Mouse (Mus musculus): ENCODE results near the gene Vps18.
A peak's percentile ranks its signal among the peaks of the same experiment; 100 is the strongest.

The Vps18 gene

GRCm38 (mm10) chr2:119321771-119322586 lies 33.4 kb downstream of the Vps18 start:
- DNase-seq (ENCODE audit: extremely low read depth, low read depth): no peak

DNA sequence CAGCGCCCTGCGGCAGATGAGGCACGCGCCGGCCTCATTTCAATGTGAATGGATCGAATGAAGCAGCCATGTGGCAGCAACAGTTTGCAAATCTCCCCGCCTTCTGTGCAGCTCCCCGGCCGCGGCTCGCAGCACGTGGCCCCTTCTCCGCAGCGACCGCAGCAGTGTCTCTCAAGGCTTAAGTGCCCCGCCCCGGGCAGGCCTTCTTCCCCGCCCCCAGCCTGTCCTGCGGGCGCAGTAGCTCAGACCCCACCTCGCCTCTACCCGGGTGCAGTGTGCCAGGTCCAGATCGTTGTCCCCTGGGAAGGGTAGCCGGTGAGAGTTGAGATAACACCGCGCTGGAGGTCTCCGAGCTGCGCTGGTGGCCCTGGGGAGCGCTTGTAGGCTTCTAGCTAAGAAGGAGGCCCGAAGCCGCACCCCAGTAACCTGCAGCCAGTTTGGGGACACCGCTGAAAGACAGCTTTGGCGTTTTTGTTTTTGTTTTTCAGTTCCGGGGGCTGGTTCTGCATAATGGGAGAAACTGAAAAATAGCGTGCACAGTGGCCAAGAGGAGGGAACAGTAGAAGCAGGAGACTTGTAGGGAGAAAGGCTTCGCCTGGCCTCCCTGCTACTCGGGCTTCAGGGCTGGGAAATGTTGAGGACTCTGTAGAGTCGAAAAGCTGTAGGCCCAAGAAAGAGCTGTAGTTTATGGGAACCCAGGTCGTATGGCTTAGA lies 34.2 kb downstream of the Vps18 start:
- no peak for DNase-seq (ENCODE audit: extremely low read depth, low read depth)

DNA sequence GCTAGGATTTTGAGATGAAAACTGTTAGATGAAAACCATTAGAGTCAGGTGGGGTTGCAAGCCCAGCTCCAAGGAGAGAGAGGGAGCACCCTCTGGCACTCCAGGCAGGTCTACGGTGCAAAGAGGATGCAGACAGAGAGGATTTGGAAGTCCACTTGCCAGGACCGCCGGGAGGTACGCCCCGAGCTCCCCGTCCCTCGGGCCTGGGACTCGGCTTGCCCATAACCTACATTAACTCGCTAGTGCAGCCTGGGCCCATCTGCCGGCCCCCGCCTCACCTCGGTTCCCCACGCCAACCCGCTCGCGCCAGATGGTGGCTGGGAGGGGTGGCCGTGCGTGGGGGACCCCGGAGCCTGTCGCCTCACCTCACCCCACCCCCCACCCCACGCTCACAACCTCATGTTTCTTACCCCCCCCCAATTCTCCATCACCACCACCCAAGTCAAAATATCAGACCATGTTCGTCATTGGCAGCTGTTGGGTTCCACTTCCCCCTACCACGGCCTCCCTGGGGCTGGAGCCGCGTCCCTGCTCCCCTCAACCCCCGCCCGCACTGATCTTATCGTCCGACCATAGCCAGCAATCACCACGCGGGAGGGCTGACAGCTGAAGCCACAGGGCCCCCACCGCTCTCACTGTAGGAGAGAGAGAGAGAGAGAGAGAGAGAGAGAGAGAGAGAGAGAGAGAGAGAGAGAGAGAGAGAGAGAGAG lies 35.5 kb downstream of the Vps18 start:
- DNase-seq (ENCODE audit: extremely low read depth, low read depth): no peak

DNA sequence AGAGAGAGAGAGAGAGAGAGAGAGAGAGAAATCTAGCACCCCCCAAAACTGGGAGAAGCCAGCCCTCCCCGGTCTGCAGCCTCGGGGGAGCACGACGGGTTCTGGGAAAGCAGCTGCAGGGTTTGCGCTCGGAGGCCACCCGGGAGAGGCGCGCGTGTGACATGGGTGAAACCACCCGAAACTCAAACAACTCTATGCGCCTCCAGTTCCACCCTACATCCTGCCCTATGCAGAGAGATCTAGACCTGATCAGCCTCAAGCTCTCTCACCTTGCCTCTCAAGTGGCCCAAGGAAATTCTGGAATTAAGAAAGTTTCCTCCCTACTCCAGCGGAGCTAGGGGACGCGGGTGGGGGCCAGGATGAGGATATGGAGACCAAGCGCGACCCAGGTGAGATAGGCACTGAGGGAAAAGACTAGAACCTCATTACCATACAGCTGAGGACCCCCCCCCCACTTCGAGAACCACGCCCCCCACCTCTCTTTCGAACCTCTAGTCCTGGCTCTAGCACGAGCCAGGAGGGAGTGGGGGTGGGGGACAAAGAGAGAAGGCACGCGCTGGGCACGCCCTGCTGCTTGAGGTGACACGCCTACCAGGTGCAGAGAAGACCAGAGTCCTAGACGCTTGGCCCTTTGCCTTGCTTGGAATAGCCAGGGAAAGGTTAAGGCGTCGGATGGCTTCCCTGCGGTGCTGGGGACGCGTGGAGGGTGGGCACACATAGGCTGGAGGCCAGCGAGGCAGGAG lies 36.2 kb downstream of the Vps18 start:
- no peak for DNase-seq (ENCODE audit: extremely low read depth, low read depth)

- peak; percentile 31 for DNase-seq (ENCODE audit: extremely low read depth, low read depth)
These were observed 37.1 kb downstream of the Vps18 start, which contains the start of gene Dll4 for GRCm38 (mm10) chr2:119325568-119326143. Dll4 (plus strand) TSS chr2:119325784.

GRCm38 (mm10) chr2:119326161-119327101 lies 37.9 kb downstream of the Vps18 start:
- DNase-seq (ENCODE audit: extremely low read depth, low read depth): no peak

DNA sequence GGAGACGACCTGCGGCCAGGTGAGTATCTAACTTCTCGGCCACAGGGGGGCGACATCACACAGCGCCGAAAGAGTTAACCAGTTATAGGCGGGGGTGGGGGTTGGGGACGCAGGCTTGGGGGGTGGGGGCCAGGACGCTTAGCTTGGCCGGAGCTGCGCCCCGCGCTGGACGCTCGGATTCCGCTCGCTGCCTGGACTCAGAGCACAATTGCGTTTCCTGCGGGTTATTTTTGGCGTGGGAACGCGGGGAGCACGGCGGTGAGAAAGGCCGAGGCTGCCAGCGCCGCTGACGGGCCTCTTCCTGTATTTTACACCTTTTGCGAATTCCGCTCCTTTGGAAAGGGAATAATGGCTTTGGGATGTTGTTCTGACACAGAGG lies 38.6 kb downstream of the Vps18 start:
- DNase-seq (ENCODE audit: extremely low read depth, low read depth): no peak

DNA sequence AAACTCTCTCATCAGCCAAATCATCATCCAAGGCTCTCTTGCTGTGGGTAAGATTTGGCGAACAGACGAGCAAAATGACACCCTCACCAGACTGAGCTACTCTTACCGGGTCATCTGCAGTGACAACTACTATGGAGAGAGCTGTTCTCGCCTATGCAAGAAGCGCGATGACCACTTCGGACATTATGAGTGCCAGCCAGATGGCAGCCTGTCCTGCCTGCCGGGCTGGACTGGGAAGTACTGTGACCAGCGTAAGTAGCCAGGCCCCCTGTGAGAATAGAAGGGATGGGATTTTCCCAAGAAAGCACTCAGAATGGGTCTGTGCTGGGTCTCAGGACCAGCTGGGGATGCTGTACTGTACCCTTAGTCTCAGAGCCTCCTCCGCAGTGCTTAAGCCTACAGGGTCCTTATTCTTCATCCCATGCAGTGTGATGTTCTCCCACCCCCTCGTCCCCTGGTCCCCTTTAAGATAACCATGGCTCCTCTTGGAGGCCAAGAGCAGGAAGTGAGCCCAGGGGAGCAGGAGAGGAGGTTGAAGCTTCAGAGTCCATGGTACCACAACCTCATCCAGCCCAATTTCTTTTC lies 39.5 kb downstream of the Vps18 start:
- DNase-seq (ENCODE audit: extremely low read depth, low read depth): no peak

GRCm38 (mm10) chr2:119328546-119328945 lies 40.0 kb downstream of the Vps18 start:
- no peak for DNase-seq (ENCODE audit: extremely low read depth, low read depth)

GRCm38 (mm10) chr2:119329123-119329817 lies 40.7 kb downstream of the Vps18 start:
- no peak for DNase-seq (ENCODE audit: extremely low read depth, low read depth)

DNA sequence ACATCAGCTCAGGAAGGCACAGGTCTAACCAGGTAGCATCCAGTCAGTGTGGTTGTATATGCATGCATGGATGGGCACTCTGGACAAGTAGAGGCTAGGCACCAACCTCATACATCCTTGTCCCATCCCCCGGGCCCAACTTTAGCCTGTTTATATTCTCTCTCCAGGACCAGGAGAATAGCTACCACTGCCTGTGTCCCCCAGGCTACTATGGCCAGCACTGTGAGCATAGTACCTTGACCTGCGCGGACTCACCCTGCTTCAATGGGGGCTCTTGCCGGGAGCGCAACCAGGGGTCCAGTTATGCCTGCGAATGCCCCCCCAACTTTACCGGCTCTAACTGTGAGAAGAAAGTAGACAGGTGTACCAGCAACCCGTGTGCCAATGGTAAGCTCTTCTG lies 42.3 kb downstream of the Vps18 start:
- no peak for DNase-seq (ENCODE audit: extremely low read depth, low read depth)

DNA sequence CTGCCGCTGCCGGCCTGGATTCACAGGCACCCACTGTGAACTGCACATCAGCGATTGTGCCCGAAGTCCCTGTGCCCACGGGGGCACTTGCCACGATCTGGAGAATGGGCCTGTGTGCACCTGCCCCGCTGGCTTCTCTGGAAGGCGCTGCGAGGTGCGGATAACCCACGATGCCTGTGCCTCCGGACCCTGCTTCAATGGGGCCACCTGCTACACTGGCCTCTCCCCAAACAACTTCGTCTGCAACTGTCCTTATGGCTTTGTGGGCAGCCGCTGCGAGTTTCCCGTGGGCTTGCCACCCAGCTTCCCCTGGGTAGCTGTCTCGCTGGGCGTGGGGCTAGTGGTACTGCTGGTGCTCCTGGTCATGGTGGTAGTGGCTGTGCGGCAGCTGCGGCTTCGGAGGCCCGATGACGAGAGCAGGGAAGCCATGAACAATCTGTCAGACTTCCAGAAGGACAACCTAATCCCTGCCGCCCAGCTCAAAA lies 43.7 kb downstream of the Vps18 start:
- no peak for DNase-seq (ENCODE audit: extremely low read depth, low read depth)

- no peak for DNase-seq (ENCODE audit: extremely low read depth, low read depth)
These were observed 45.6 kb downstream of the Vps18 start for GRCm38 (mm10) chr2:119334135-119334534.

GRCm38 (mm10) chr2:119334964-119335525 lies 46.5 kb downstream of the Vps18 start:
- DNase-seq (ENCODE audit: extremely low read depth, low read depth): no peak

GRCm38 (mm10) chr2:119335535-119335934 lies 47.0 kb downstream of the Vps18 start:
- no peak for DNase-seq (ENCODE audit: extremely low read depth, low read depth)

- DNase-seq (ENCODE audit: extremely low read depth, low read depth): no peak
These were observed 47.5 kb downstream of the Vps18 start for GRCm38 (mm10) chr2:119336002-119336401.

- no peak for DNase-seq (ENCODE audit: extremely low read depth, low read depth)
These were observed 47.9 kb downstream of the Vps18 start for GRCm38 (mm10) chr2:119336470-119336869.

Measured in MEL-GATA-1-ER (cell line).